Mouse (Mus musculus) myocyte (in vitro differentiated cells): ENCODE results near the gene Sec62.

ENCODE experiments used
- CEBPB ChIP-seq: IDR thresholded peaks from 2 replicates; pipeline ENCODE4 v1.6.1; 2011; ENCODE audit warnings: mild to moderate bottlenecking, moderate library complexity; ENCODE audit not compliant: poor library complexity, insufficient read depth, severe bottlenecking
- E2F4 ChIP-seq: IDR thresholded peaks from one replicate; pipeline ENCODE4 v1.6.1; 2011; ENCODE audit warnings: mild to moderate bottlenecking, control low read depth, moderate library complexity; ENCODE audit not compliant: insufficient read depth
- POLR2A ChIP-seq: IDR thresholded peaks from one replicate; pipeline ENCODE4 v1.6.1; 2011; ENCODE audit warnings: low read depth, mild to moderate bottlenecking, control low read depth, moderate library complexity; ENCODE audit not compliant: insufficient read length
- SRF ChIP-seq: IDR thresholded peaks from one replicate; pipeline ENCODE4 v1.6.1; 2011; ENCODE audit warnings: low read depth; ENCODE audit not compliant: control insufficient read depth, insufficient read length
- TCF3 ChIP-seq: IDR thresholded peaks from one replicate; pipeline ENCODE4 v1.6.1; 2011; ENCODE audit warnings: low read depth, control low read depth; ENCODE audit not compliant: insufficient read length
- USF1 ChIP-seq: IDR thresholded peaks from one replicate; pipeline ENCODE4 v1.6.1; 2011; ENCODE audit warnings: low read depth, mild to moderate bottlenecking, control low read depth, moderate library complexity

- TF ChIP-seq CEBPB (no peak), POLR2A (no peak), E2F4 (no peak), SRF (no peak), USF1 (no peak), TCF3 (no peak)
Measured at GRCm38 (mm10) chr3:30812881-30813280, 20.2 kb downstream of the Sec62 start.
